In the genomic region with DNA sequence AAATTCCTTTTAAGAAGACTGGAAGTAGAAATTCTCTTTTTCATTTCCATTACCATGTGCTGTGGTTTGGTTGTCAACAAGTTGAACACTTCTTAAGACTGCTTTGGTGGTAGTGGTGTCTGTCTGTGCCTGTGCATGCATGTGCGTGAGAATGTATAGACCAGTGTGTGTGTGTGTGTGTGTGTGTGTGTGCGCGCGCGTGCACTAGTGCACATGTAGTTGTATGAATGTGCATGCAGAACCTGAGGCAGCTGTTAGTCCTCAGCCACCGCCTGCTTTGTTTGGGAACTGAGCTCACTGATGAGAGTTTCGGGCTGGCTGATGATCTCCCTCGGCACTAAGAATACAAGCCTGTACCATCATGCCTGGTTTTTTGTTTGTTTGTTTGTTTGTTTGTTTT, we compare ENCODE assay signal across 22 mouse cellular contexts.
DNase-seq lines count a peak whose midpoint lies in the region; ATAC-seq lines count a peak whose summit lies in the region.
"Had no signal": no experiment of that assay in that cellular context is flagged by ENCODE, and none has a peak within 500 bp of the region (broad histone marks: within the 10 kb centered on the region; RNA-seq: fewer than 3 reads in every experiment).

No protein-coding gene starts in this region.

- 86% methylated on average over 8 of the region's 8 CpGs for WGBS in forebrain, embryonic 14.5 days
- 94% methylated on average over 8 of the region's 8 CpGs for WGBS in forebrain, embryonic 10.5 days
- WGBS in lung, embryonic 15.5 days, result 64% methylated on average over 8 of the region's 8 CpGs
- WGBS in neural tube, embryonic 14.5 days, result 89% methylated on average over 8 of the region's 8 CpGs

- no peaks in the 10 kb centered on the region for H3K9me3 ChIP-seq in forebrain, embryonic 14.5 days (replicated peaks; ENCODE audit: control insufficient read depth, low read length)
- H3K9me3 ChIP-seq in forebrain, embryonic 10.5 days, result no peaks in the 10 kb centered on the region
- H3K9me3 ChIP-seq in lung, embryonic 15.5 days, result no peaks in the 10 kb centered on the region
- H3K9me3 ChIP-seq in neural tube, embryonic 14.5 days (ENCODE audit: control insufficient read depth, low read length), result no peaks in the 10 kb centered on the region
- H3K9me3 ChIP-seq: embryonic facial prominence, embryonic 12.5 days; heart, embryonic 13.5 days; limb, embryonic 10.5 days; limb, embryonic 15.5 days; liver, embryonic 13.5 days; megakaryocyte, embryonic 14.5 days; midbrain, embryonic 15.5 days had no signal

- no peaks in the 10 kb centered on the region for H3K27me3 ChIP-seq in forebrain, embryonic 14.5 days (replicated peaks; ENCODE audit: control insufficient read depth, insufficient read depth, low read length)
- no peaks in the 10 kb centered on the region for H3K27me3 ChIP-seq in forebrain, embryonic 10.5 days (ENCODE audit: poor library complexity, severe bottlenecking)
- no peaks in the 10 kb centered on the region for H3K27me3 ChIP-seq in lung, embryonic 15.5 days
- H3K27me3 ChIP-seq in neural tube, embryonic 14.5 days (ENCODE audit: control insufficient read depth, insufficient read depth, low read length), result no peaks in the 10 kb centered on the region
- H3K27me3 ChIP-seq: embryonic facial prominence, embryonic 12.5 days; heart, embryonic 13.5 days; limb, embryonic 15.5 days; liver, embryonic 13.5 days; megakaryocyte, embryonic 14.5 days; midbrain, embryonic 15.5 days; Patski had no signal

- no peaks in the 10 kb centered on the region for H3K36me3 ChIP-seq in forebrain, embryonic 14.5 days (ENCODE audit: control insufficient read depth, insufficient read depth, low read length)
- H3K36me3 ChIP-seq in forebrain, embryonic 10.5 days (replicated peaks), result no peaks in the 10 kb centered on the region
- H3K36me3 ChIP-seq in lung, embryonic 15.5 days, result no peaks in the 10 kb centered on the region
- H3K36me3 ChIP-seq in neural tube, embryonic 14.5 days (ENCODE audit: control insufficient read depth, insufficient read depth, low read length), result no peaks in the 10 kb centered on the region
- H3K36me3 ChIP-seq: embryonic facial prominence, embryonic 12.5 days; heart, embryonic 13.5 days; limb, embryonic 10.5 days; limb, embryonic 15.5 days; liver, embryonic 13.5 days; midbrain, embryonic 15.5 days had no signal

- no peaks in the 10 kb centered on the region for H3K4me1 ChIP-seq in forebrain, embryonic 14.5 days (ENCODE audit: control insufficient read depth, insufficient read depth, low read length)
- no peaks in the 10 kb centered on the region for H3K4me1 ChIP-seq in forebrain, embryonic 10.5 days
- H3K4me1 ChIP-seq in lung, embryonic 15.5 days, result 0 out of 2 replicates have a peak, but pooled peaks cover 2% of the 10 kb centered on the region
- H3K4me1 ChIP-seq in neural tube, embryonic 14.5 days (ENCODE audit: control insufficient read depth, insufficient read depth, low read length), result no peaks in the 10 kb centered on the region
- H3K4me1 ChIP-seq: embryonic facial prominence, embryonic 12.5 days; heart, embryonic 13.5 days; limb, embryonic 10.5 days; limb, embryonic 15.5 days; liver, embryonic 13.5 days; megakaryocyte, embryonic 14.5 days; midbrain, embryonic 15.5 days had no signal

- H3K9ac ChIP-seq in forebrain, embryonic 14.5 days (ENCODE audit: low read length), result no peak overlapping the region
- no peak overlapping the region for H3K9ac ChIP-seq in lung, embryonic 15.5 days
- H3K9ac ChIP-seq in neural tube, embryonic 14.5 days (replicated peaks; ENCODE audit: low read depth, low read length), result no peak overlapping the region
- H3K9ac ChIP-seq: embryonic facial prominence, embryonic 12.5 days; heart, embryonic 13.5 days; limb, embryonic 15.5 days; liver, embryonic 13.5 days; midbrain, embryonic 15.5 days had no signal

- peak; percentile 44; the same call in 1 of the 2 replicates for ATAC-seq in forebrain, embryonic 14.5 days
- ATAC-seq in lung, embryonic 15.5 days (ENCODE audit: borderline replicate concordance, extremely low read depth, low FRiP score, low TSS enrichment), result peak; percentile 35; the same call in 1 of the 2 replicates
- peak; percentile 42; the same call in 1 of the 2 replicates for ATAC-seq in neural tube, embryonic 14.5 days (ENCODE audit: low read depth)
- no peak for ATAC-seq in activated CD4-positive, CD25-positive, alpha-beta regulatory T cell, adult 4 months
- ATAC-seq: inflammation-experienced regulatory T-cells, adult 6 months; midbrain, embryonic 15.5 days; Patski had no signal

- no peak overlapping the region for H3K27ac ChIP-seq in forebrain, embryonic 14.5 days (ENCODE audit: low read depth, low read length)
- no peak overlapping the region for H3K27ac ChIP-seq in forebrain, embryonic 10.5 days
- no peak overlapping the region for H3K27ac ChIP-seq in lung, embryonic 15.5 days
- no peak overlapping the region for H3K27ac ChIP-seq in neural tube, embryonic 14.5 days (ENCODE audit: low read depth, low read length)
- H3K27ac ChIP-seq: embryonic facial prominence, embryonic 12.5 days; heart, embryonic 13.5 days; limb, embryonic 10.5 days; limb, embryonic 15.5 days; liver, embryonic 13.5 days; midbrain, embryonic 15.5 days had no signal

- no peak for DNase-seq in forebrain, embryonic 14.5 days (ENCODE audit: low spot score)
- no peak for DNase-seq in forebrain, embryonic 10.5 days (ENCODE audit: extremely low spot score, low spot score)
- DNase-seq in lung, adult 18-20 months, result no peak
- no peak for DNase-seq in neural tube, embryonic 10.5 days (ENCODE audit: extremely low spot score, low spot score)
- no peak for DNase-seq in natural killer cell, adult 2 months (ENCODE audit: low spot score in 2 of 2)
- DNase-seq: embryo, embryonic 11 days; kidney, adult 11 months; layer of hippocampus, adult 9-11 months; liver, embryonic 13.5 days; spleen, adult 18-20 months; thymus, postnatal 14 days had no signal

- no peak overlapping the region for H3K4me2 ChIP-seq in forebrain, embryonic 14.5 days (ENCODE audit: low read length)
- no peak overlapping the region for H3K4me2 ChIP-seq in lung, embryonic 15.5 days
- H3K4me2 ChIP-seq in neural tube, embryonic 14.5 days (ENCODE audit: low read depth, low read length), result no peak overlapping the region
- H3K4me2 ChIP-seq: embryonic facial prominence, embryonic 12.5 days; heart, embryonic 13.5 days; limb, embryonic 15.5 days; liver, embryonic 13.5 days; midbrain, embryonic 15.5 days had no signal

- H3K4me3 ChIP-seq in forebrain, embryonic 14.5 days (ENCODE audit: low read depth, low read length), result no peak overlapping the region
- no peak overlapping the region for H3K4me3 ChIP-seq in forebrain, embryonic 10.5 days
- H3K4me3 ChIP-seq in lung, embryonic 15.5 days, result no peak overlapping the region
- H3K4me3 ChIP-seq in neural tube, embryonic 14.5 days (ENCODE audit: low read depth, low read length), result no peak overlapping the region
- H3K4me3 ChIP-seq: embryonic facial prominence, embryonic 12.5 days; heart, embryonic 13.5 days; limb, embryonic 10.5 days; limb, embryonic 15.5 days; liver, embryonic 13.5 days; megakaryocyte, embryonic 14.5 days; midbrain, embryonic 15.5 days had no signal
